Mouse (Mus musculus) myocyte (in vitro differentiated cells): ENCODE measurements around the gene Otoa.

Experiments
- CEBPB ChIP-seq: IDR thresholded peaks from 2 replicates; pipeline ENCODE4 v1.6.1; 2011; ENCODE audit warnings: mild to moderate bottlenecking, moderate library complexity; ENCODE audit not compliant: poor library complexity, insufficient read depth, severe bottlenecking
- MAX ChIP-seq: IDR thresholded peaks from one replicate; pipeline ENCODE4 v1.6.1; 2011; ENCODE audit warnings: low read depth, mild to moderate bottlenecking, control low read depth
- MYOD1 ChIP-seq, 3 experiments: IDR thresholded peaks; one replicate each; pipeline ENCODE4 v1.6.1; 2011; ENCODE audit warnings: control low read depth in 2 of 3, low read depth in 2 of 3, mild to moderate bottlenecking in 2 of 3, moderate library complexity in 1 of 3; ENCODE audit not compliant: insufficient read length in 2 of 3, control insufficient read depth in 1 of 3
- MYOG ChIP-seq, 3 experiments: IDR thresholded peaks; one replicate each; pipeline ENCODE4 v1.6.1; 2011; ENCODE audit warnings: control low read depth in 2 of 3, low read depth in 2 of 3, mild to moderate bottlenecking in 2 of 3; ENCODE audit not compliant: insufficient read length in 2 of 3, control insufficient read depth in 1 of 3, insufficient read depth in 1 of 3
- POLR2A ChIP-seq: IDR thresholded peaks from one replicate; pipeline ENCODE4 v1.6.1; 2011; ENCODE audit warnings: low read depth, mild to moderate bottlenecking, control low read depth, moderate library complexity; ENCODE audit not compliant: insufficient read length
- POLR2AphosphoS2 ChIP-seq: IDR thresholded peaks from one replicate; pipeline ENCODE4 v1.6.1; 2011; ENCODE audit warnings: low read depth, control low read depth; ENCODE audit not compliant: insufficient read length
- USF1 ChIP-seq: IDR thresholded peaks from one replicate; pipeline ENCODE4 v1.6.1; 2011; ENCODE audit warnings: low read depth, mild to moderate bottlenecking, control low read depth, moderate library complexity

DNA sequence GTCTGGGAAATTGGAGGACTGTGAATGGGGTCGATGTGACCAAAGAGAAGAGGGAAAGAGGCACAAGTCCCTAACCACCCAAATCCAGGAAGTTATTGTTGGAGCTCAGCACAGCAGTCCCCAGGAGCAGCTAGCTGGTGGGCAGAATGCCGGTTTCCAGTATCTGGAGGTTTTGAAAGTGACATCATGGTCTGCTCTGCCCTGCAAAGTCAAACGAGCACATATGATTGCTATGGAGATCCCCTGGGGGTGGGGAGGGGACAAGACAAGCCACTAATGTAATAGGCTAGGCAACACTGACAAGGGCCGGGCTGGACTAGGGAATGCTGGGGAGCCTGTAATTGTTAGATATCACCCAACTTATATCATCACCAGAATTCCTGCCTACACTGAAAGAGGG, 4.0 kb downstream of the Otoa start:
- TF ChIP-seq MYOD1 (IDR thresholded peaks at IDR 0.05; ENCODE audit: control insufficient read depth in 1 of 3, insufficient read length in 2 of 3, low read depth in 2 of 3) (no peak), USF1 (no peak), MAX (no peak), MYOG (IDR thresholded peaks at IDR 0.05; ENCODE audit: control insufficient read depth in 1 of 3, insufficient read depth in 1 of 3, insufficient read length in 2 of 3, low read depth in 2 of 3) (no peak), POLR2A (no peak), CEBPB (no peak), POLR2AphosphoS2 (no peak)
